Mouse (Mus musculus) heart, embryonic 16.5 days (tissue): ENCODE measurements around the gene Rsrp1. TPM values are rescaled to one million over a fixed set of nuclear protein-coding genes. Genes with fewer than 3 reads are reported as not detected.
A peak's percentile ranks its signal among the peaks of the same experiment; 100 is the strongest.

Experiments used
- ATAC-seq: fragments of 200-750 bp; cut with Nextera tagmentation; replicated peaks from 2 replicates; pipeline ENCODE4 v1.8.0; 2017; ENCODE audit warnings: moderate number of reproducible peaks; ENCODE audit not compliant: insufficient read depth, low FRiP score; ENCODE audit errors: extremely low read depth
- H3K27ac ChIP-seq: fragments of 300-500 bp; sonication (generic); 2 replicates; pipeline ENCODE4 v1.5.1; 2014; ENCODE audit warnings: mild to moderate bottlenecking, low read length, control low read depth, moderate library complexity
- H3K27me3 ChIP-seq: fragments of 300-500 bp; sonication (generic); 2 replicates; pipeline ENCODE4 v1.6.1; 2014; ENCODE audit warnings: low read length, mixed read lengths; ENCODE audit not compliant: control insufficient read depth, insufficient read depth
- H3K36me3 ChIP-seq: fragments of 300-500 bp; sonication (generic); 2 replicates; pipeline ENCODE4 v1.6.1; 2014; ENCODE audit not compliant: control insufficient read depth, insufficient read depth
- H3K4me1 ChIP-seq: fragments of 300-500 bp; sonication (generic); 2 replicates; pipeline ENCODE4 v1.6.1; 2014; ENCODE audit warnings: low read length, mixed read lengths; ENCODE audit not compliant: control insufficient read depth, insufficient read depth
- H3K4me2 ChIP-seq: fragments of 300-500 bp; sonication (generic); 2 replicates; pipeline ENCODE4 v1.6.1; 2014; ENCODE audit warnings: low read depth, mild to moderate bottlenecking, control low read depth, low read length
- H3K4me3 ChIP-seq: fragments of 300-500 bp; sonication (generic); 2 replicates; pipeline ENCODE4 v1.5.1; 2014; ENCODE audit warnings: mild to moderate bottlenecking, control low read depth, low read length
- H3K9ac ChIP-seq: fragments of 300-500 bp; sonication (generic); 2 replicates; pipeline ENCODE4 v1.6.1; 2014; ENCODE audit warnings: low read length, control low read depth
- H3K9me3 ChIP-seq: fragments of 300-500 bp; sonication (generic); replicated peaks from 2 replicates; pipeline ENCODE4 v1.6.1; 2016; ENCODE audit warnings: low read length; ENCODE audit not compliant: control insufficient read depth
- WGBS: fragments of 180-500 bp; shearing (Covaris S2); extraction: QIAGEN DNeasy Blood & Tissue Kit; methylation state at CpG from one replicate; pipeline ENCODE4 v1.1.7; 2014; 5-methylcytosine and 5-hydroxymethylcytosine counted together
- polyA plus RNA-seq: library from polyadenylated mRNA; unstranded; fragments of >200 nt; fragmentation: Nextera tagmentation; extraction: Ambion mirVana; gene quantifications from 2 replicates; pipeline ENCODE4 v1.2.1, GENCODE M21; 2015

Gene Rsrp1
- polyA plus RNA-seq, 1 experiment from 2014 or later: 472 TPM

GRCm38 (mm10) chr4:134950518-134951091 lies 27.2 kb downstream of the Rsrp1 start:
- Histone ChIP-seq H3K4me2 (peak overlapping the region; percentile 25), H3K27me3 (no peaks in the 10 kb centered on the region), H3K9me3 (no peaks in the 10 kb centered on the region), H3K27ac (peak overlapping the region; percentile 77), H3K4me1 (peaks cover 14% of the 10 kb centered on the region), H3K36me3 (no peaks in the 10 kb centered on the region), H3K4me3 (no peak overlapping the region), H3K9ac (0 out of 2 replicates have a peak overlapping the region, but pooled peaks have one; percentile 5)
- peak; percentile 83 for ATAC-seq
- WGBS: 12% methylated on average over 11 of the region's 11 CpGs

GRCm38 (mm10) chr4:134954461-134954860 lies 31.1 kb downstream of the Rsrp1 start:
- Histone ChIP-seq H3K9ac (no peak overlapping the region), H3K27me3 (0 out of 2 replicates have a peak, but pooled peaks cover 8% of the 10 kb centered on the region)

GRCm38 (mm10) chr4:134955196-134955595 lies 31.8 kb downstream of the Rsrp1 start:
- Histone ChIP-seq H3K4me3 (no peak overlapping the region), H3K9me3 (no peaks in the 10 kb centered on the region), H3K27ac (no peak overlapping the region), H3K4me1 (peaks cover 7% of the 10 kb centered on the region), H3K36me3 (no peaks in the 10 kb centered on the region), H3K27me3 (0 out of 2 replicates have a peak, but pooled peaks cover 8% of the 10 kb centered on the region), H3K9ac (no peak overlapping the region), H3K4me2 (no peak overlapping the region)
- WGBS: 96% methylated on average over 2 of the region's 2 CpGs
- ATAC-seq: no peak

More at GRCm38 (mm10) chr4:134954461-134954860, 31.1 kb downstream of the Rsrp1 start:
- H3K4me1 ChIP-seq: peaks cover 7% of the 10 kb centered on the region
- WGBS: 25% methylated on average over 15 of the region's 15 CpGs
- H3K36me3 ChIP-seq: no peaks in the 10 kb centered on the region
- H3K4me3 ChIP-seq: no peak overlapping the region
- ATAC-seq: no peak
- no peaks in the 10 kb centered on the region for H3K9me3 ChIP-seq
- H3K4me2 ChIP-seq: no peak overlapping the region
- H3K27ac ChIP-seq: no peak overlapping the region

GRCm38 (mm10) chr4:134955845-134956244 lies 32.5 kb downstream of the Rsrp1 start:
- Histone ChIP-seq H3K36me3 (no peaks in the 10 kb centered on the region), H3K4me2 (no peak overlapping the region), H3K4me3 (no peak overlapping the region), H3K9ac (no peak overlapping the region), H3K27ac (no peak overlapping the region), H3K4me1 (peaks cover under 1% of the 10 kb centered on the region), H3K27me3 (0 out of 2 replicates have a peak, but pooled peaks cover 8% of the 10 kb centered on the region), H3K9me3 (no peaks in the 10 kb centered on the region)
- ATAC-seq: no peak
- WGBS: 69% methylated on average over 3 of the region's 3 CpGs

- Histone ChIP-seq H3K27me3 (0 out of 2 replicates have a peak, but pooled peaks cover 11% of the 10 kb centered on the region), H3K36me3 (no peaks in the 10 kb centered on the region), H3K4me2 (no peak overlapping the region), H3K27ac (no peak overlapping the region), H3K4me1 (no peaks in the 10 kb centered on the region), H3K4me3 (no peak overlapping the region), H3K9ac (no peak overlapping the region), H3K9me3 (no peaks in the 10 kb centered on the region)
- 9% methylated on average over 3 of the region's 3 CpGs for WGBS
- ATAC-seq: 0 out of 2 replicates have a peak, but pooled peaks have one; percentile 45
These were observed 32.9 kb downstream of the Rsrp1 start for GRCm38 (mm10) chr4:134956328-134956727.

- ATAC-seq: no peak
- 0 out of 2 replicates have a peak overlapping the region, but pooled peaks have one; percentile 7 for H3K4me3 ChIP-seq
- H3K9me3 ChIP-seq: no peaks in the 10 kb centered on the region
- H3K36me3 ChIP-seq: no peaks in the 10 kb centered on the region
- no peak overlapping the region for H3K9ac ChIP-seq
- H3K4me2 ChIP-seq: peak overlapping the region; percentile 39
- H3K4me1 ChIP-seq: peaks cover 4% of the 10 kb centered on the region; the same call in 1 of the 2 replicates
- 31% methylated on average over 19 of the region's 19 CpGs for WGBS
- 0 out of 2 replicates have a peak, but pooled peaks cover 9% of the 10 kb centered on the region for H3K27me3 ChIP-seq
- no peak overlapping the region for H3K27ac ChIP-seq
These were observed 39.8 kb downstream of the Rsrp1 start for GRCm38 (mm10) chr4:134963021-134963776.

- H3K36me3 ChIP-seq: no peaks in the 10 kb centered on the region
- no peak overlapping the region for H3K4me2 ChIP-seq
- WGBS: 76% methylated on average over 20 of the region's 20 CpGs
- no peaks in the 10 kb centered on the region for H3K27me3 ChIP-seq
- no peak for ATAC-seq
- H3K4me3 ChIP-seq: no peak overlapping the region
- H3K4me1 ChIP-seq: peaks cover 4% of the 10 kb centered on the region; the same call in 1 of the 2 replicates
- no peak overlapping the region for H3K9ac ChIP-seq
- no peak overlapping the region for H3K27ac ChIP-seq
- H3K9me3 ChIP-seq: no peaks in the 10 kb centered on the region
These were observed 44.7 kb downstream of the Rsrp1 start for GRCm38 (mm10) chr4:134967887-134968604.

- 0 out of 2 replicates have a peak, but pooled peaks cover 3% of the 10 kb centered on the region for H3K9me3 ChIP-seq
- H3K27ac ChIP-seq: no peak overlapping the region
- H3K27me3 ChIP-seq: no peaks in the 10 kb centered on the region
- 71% methylated on average over 18 of the region's 18 CpGs for WGBS
- no peak overlapping the region for H3K9ac ChIP-seq
- H3K4me2 ChIP-seq: no peak overlapping the region
- ATAC-seq: no peak
- peaks cover 4% of the 10 kb centered on the region; the same call in 1 of the 2 replicates for H3K4me1 ChIP-seq
- H3K36me3 ChIP-seq: no peaks in the 10 kb centered on the region
- no peak overlapping the region for H3K4me3 ChIP-seq
These were observed 45.2 kb downstream of the Rsrp1 start for GRCm38 (mm10) chr4:134968605-134968976.
